Mouse (Mus musculus): ENCODE measurements around the gene Lepr. TPM values are rescaled to one million over a fixed set of nuclear protein-coding genes. Genes with fewer than 3 reads are reported as not detected.

The Lepr gene
- total and polyA plus RNA-seq, 2 experiments from 2014 or later, result 2.9 to 3.5 TPM

GRCm38 (mm10) chr4:101692892-101693291 is 24.3 kb upstream of the Lepr start:
- no peak for DNase-seq (ENCODE audit: low spot score)

GRCm38 (mm10) chr4:101694529-101694928 is 22.7 kb upstream of the Lepr start:
- ATAC-seq (ENCODE audit: insufficient read depth, low read depth) (no peak), DNase-seq (ENCODE audit: low spot score) (no peak)
- H3K9ac ChIP-seq (replicated peaks; ENCODE audit: low read depth, low read length), result no peak overlapping the region
- no peaks in the 10 kb centered on the region for H3K27me3 ChIP-seq (ENCODE audit: control insufficient read depth, insufficient read depth, low read length)
- no peaks in the 10 kb centered on the region for H3K4me1 ChIP-seq (ENCODE audit: control insufficient read depth, insufficient read depth)
- H3K36me3 ChIP-seq (replicated peaks; ENCODE audit: control insufficient read depth, insufficient read depth, low read length), result no peaks in the 10 kb centered on the region
- TF ChIP-seq EP300 (IDR thresholded peaks at IDR 0.05; ENCODE audit: low read depth), result no peak
- TF ChIP-seq CTCF (IDR thresholded peaks at IDR 0.05; ENCODE audit: low read depth), result no peak
- no peak overlapping the region for H3K4me3 ChIP-seq (ENCODE audit: low read depth, low read length)
- H3K9me3 ChIP-seq (replicated peaks; ENCODE audit: control insufficient read depth, low read length), result no peaks in the 10 kb centered on the region
- H3K4me2 ChIP-seq (ENCODE audit: low read depth, low read length), result no peak overlapping the region
- 63% methylated on average over 6 of the region's 6 CpGs for WGBS
- H3K27ac ChIP-seq (ENCODE audit: low read depth), result no peak overlapping the region

More at GRCm38 (mm10) chr4:101692892-101693291, 24.3 kb upstream of the Lepr start:
- H3K36me3 ChIP-seq (replicated peaks; ENCODE audit: control insufficient read depth, insufficient read depth, low read length), result no peaks in the 10 kb centered on the region
- ATAC-seq (ENCODE audit: insufficient read depth, low read depth), result no peak
- H3K27me3 ChIP-seq (ENCODE audit: control insufficient read depth, insufficient read depth, low read length), result no peaks in the 10 kb centered on the region
- no peak overlapping the region for H3K27ac ChIP-seq (ENCODE audit: low read depth)
- WGBS, result 67% methylated on average over 4 of the region's 4 CpGs
- no peak for TF ChIP-seq CTCF (IDR thresholded peaks at IDR 0.05; ENCODE audit: low read depth)
- TF ChIP-seq EP300 (IDR thresholded peaks at IDR 0.05; ENCODE audit: low read depth), result no peak
- H3K4me1 ChIP-seq (ENCODE audit: control insufficient read depth, insufficient read depth), result no peaks in the 10 kb centered on the region
- H3K4me3 ChIP-seq (ENCODE audit: low read depth, low read length), result no peak overlapping the region
- no peak overlapping the region for H3K4me2 ChIP-seq (ENCODE audit: low read depth, low read length)
- H3K9me3 ChIP-seq (replicated peaks; ENCODE audit: control insufficient read depth, low read length), result no peaks in the 10 kb centered on the region
- no peak overlapping the region for H3K9ac ChIP-seq (replicated peaks; ENCODE audit: low read depth, low read length)

GRCm38 (mm10) chr4:101697236-101697635 is 20.0 kb upstream of the Lepr start:
- no peaks in the 10 kb centered on the region for H3K27me3 ChIP-seq (ENCODE audit: control insufficient read depth, insufficient read depth, low read length)
- TF ChIP-seq EP300 (IDR thresholded peaks at IDR 0.05; ENCODE audit: low read depth) (no peak), CTCF (IDR thresholded peaks at IDR 0.05; ENCODE audit: low read depth) (no peak)
- ATAC-seq (ENCODE audit: insufficient read depth, low read depth) (no peak), DNase-seq (ENCODE audit: low spot score) (no peak)
- H3K36me3 ChIP-seq (replicated peaks; ENCODE audit: control insufficient read depth, insufficient read depth, low read length), result no peaks in the 10 kb centered on the region
- no peak overlapping the region for H3K27ac ChIP-seq (ENCODE audit: low read depth)
- 73% methylated on average over 3 of the region's 3 CpGs for WGBS
- H3K9me3 ChIP-seq (replicated peaks; ENCODE audit: control insufficient read depth, low read length), result no peaks in the 10 kb centered on the region
- no peaks in the 10 kb centered on the region for H3K4me1 ChIP-seq (ENCODE audit: control insufficient read depth, insufficient read depth)
- no peak overlapping the region for H3K9ac ChIP-seq (replicated peaks; ENCODE audit: low read depth, low read length)
- no peak overlapping the region for H3K4me2 ChIP-seq (ENCODE audit: low read depth, low read length)
- no peak overlapping the region for H3K4me3 ChIP-seq (ENCODE audit: low read depth, low read length)

- H3K36me3 ChIP-seq (replicated peaks; ENCODE audit: control insufficient read depth, insufficient read depth, low read length), result no peaks in the 10 kb centered on the region
- H3K4me2 ChIP-seq (ENCODE audit: low read depth, low read length), result no peak overlapping the region
- no peaks in the 10 kb centered on the region for H3K4me1 ChIP-seq (ENCODE audit: control insufficient read depth, insufficient read depth)
- no peak for TF ChIP-seq CTCF (IDR thresholded peaks at IDR 0.05; ENCODE audit: low read depth)
- TF ChIP-seq EP300 (IDR thresholded peaks at IDR 0.05; ENCODE audit: low read depth), result no peak
- H3K27me3 ChIP-seq (ENCODE audit: control insufficient read depth, insufficient read depth, low read length), result no peaks in the 10 kb centered on the region
- no peak for ATAC-seq (ENCODE audit: insufficient read depth, low read depth)
- no peaks in the 10 kb centered on the region for H3K9me3 ChIP-seq (replicated peaks; ENCODE audit: control insufficient read depth, low read length)
- no peak overlapping the region for H3K27ac ChIP-seq (ENCODE audit: low read depth)
- no peak for DNase-seq (ENCODE audit: low spot score)
- no peak overlapping the region for H3K9ac ChIP-seq (replicated peaks; ENCODE audit: low read depth, low read length)
- WGBS, result 75% methylated on average over 1 of the region's 1 CpGs
- H3K4me3 ChIP-seq (ENCODE audit: low read depth, low read length), result no peak overlapping the region
Observed at GRCm38 (mm10) chr4:101699423-101699822, 17.8 kb upstream of the Lepr start.

GRCm38 (mm10) chr4:101700892-101701640 is 16.1 kb upstream of the Lepr start:
- H3K9me3 ChIP-seq (replicated peaks; ENCODE audit: control insufficient read depth, low read length), result no peaks in the 10 kb centered on the region
- no peak overlapping the region for H3K4me2 ChIP-seq (ENCODE audit: low read depth, low read length)
- no peaks in the 10 kb centered on the region for H3K4me1 ChIP-seq (ENCODE audit: control insufficient read depth, insufficient read depth)
- WGBS, result 71% methylated on average over 14 of the region's 14 CpGs
- no peaks in the 10 kb centered on the region for H3K36me3 ChIP-seq (replicated peaks; ENCODE audit: control insufficient read depth, insufficient read depth, low read length)
- H3K9ac ChIP-seq (replicated peaks; ENCODE audit: low read depth, low read length), result no peak overlapping the region
- H3K27ac ChIP-seq (ENCODE audit: low read depth), result no peak overlapping the region
- ATAC-seq (ENCODE audit: insufficient read depth, low read depth), result no peak
- no peak for DNase-seq (ENCODE audit: low spot score)
- H3K4me3 ChIP-seq (ENCODE audit: low read depth, low read length), result no peak overlapping the region
- H3K27me3 ChIP-seq (ENCODE audit: control insufficient read depth, insufficient read depth, low read length), result no peaks in the 10 kb centered on the region
- TF ChIP-seq EP300 (IDR thresholded peaks at IDR 0.05; ENCODE audit: low read depth) (no peak), CTCF (IDR thresholded peaks at IDR 0.05; ENCODE audit: low read depth) (no peak)

- Histone ChIP-seq H3K4me2 (ENCODE audit: low read depth, low read length) (no peak overlapping the region), H3K36me3 (replicated peaks; ENCODE audit: control insufficient read depth, insufficient read depth, low read length) (no peaks in the 10 kb centered on the region), H3K9ac (replicated peaks; ENCODE audit: low read depth, low read length) (no peak overlapping the region), H3K4me1 (ENCODE audit: control insufficient read depth, insufficient read depth) (no peaks in the 10 kb centered on the region), H3K27ac (ENCODE audit: low read depth) (no peak overlapping the region), H3K27me3 (ENCODE audit: control insufficient read depth, insufficient read depth, low read length) (no peaks in the 10 kb centered on the region), H3K4me3 (ENCODE audit: low read depth, low read length) (no peak overlapping the region), H3K9me3 (replicated peaks; ENCODE audit: control insufficient read depth, low read length) (no peaks in the 10 kb centered on the region)
- no peak for DNase-seq (ENCODE audit: low spot score)
- 82% methylated on average over 9 of the region's 9 CpGs for WGBS
- TF ChIP-seq EP300 (IDR thresholded peaks at IDR 0.05; ENCODE audit: low read depth) (no peak), CTCF (IDR thresholded peaks at IDR 0.05; ENCODE audit: low read depth) (no peak)
- ATAC-seq (ENCODE audit: insufficient read depth, low read depth), result no peak
Observed at GRCm38 (mm10) chr4:101705325-101705724, 11.9 kb upstream of the Lepr start.

Data from heart, postnatal 0 days (tissue).